ENCODE assay signal across 9 mouse cellular contexts in the genomic region with DNA sequence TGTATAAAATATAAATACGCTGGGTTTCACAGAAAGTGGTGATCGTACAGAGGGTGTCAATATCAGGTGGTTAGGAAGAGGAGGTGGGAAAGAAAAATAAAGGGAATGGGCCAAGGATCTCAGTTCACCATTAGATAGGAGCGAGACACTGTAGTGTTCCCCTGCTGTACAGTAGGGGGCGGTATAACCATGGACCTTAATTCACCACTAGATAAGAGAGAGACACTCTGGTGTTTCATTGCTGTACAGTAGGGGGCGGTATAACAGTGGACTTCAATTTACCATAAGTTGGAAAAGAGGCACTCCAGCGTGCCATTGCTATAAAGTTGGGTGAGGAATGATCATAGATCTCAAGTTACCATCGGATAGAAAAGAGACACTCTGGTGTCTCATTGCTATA.
DNase-seq lines count a peak whose midpoint lies in the region; ATAC-seq and TF ChIP-seq lines count a peak whose summit lies in the region.
"Had no signal": no experiment of that assay in that cellular context is flagged by ENCODE, and none has a peak within 500 bp of the region (broad histone marks: within the 10 kb centered on the region; RNA-seq: fewer than 3 reads in every experiment).

No protein-coding gene starts in this region.

- H3K9me3 ChIP-seq in heart, postnatal 0 days (replicated peaks; ENCODE audit: control insufficient read depth, low read length): no peaks in the 10 kb centered on the region
- H3K9me3 ChIP-seq in heart, embryonic 10.5 days: no peaks in the 10 kb centered on the region
- no peaks in the 10 kb centered on the region for H3K9me3 ChIP-seq in intestine, embryonic 14.5 days (ENCODE audit: control insufficient read depth, low read length)
- H3K9me3 ChIP-seq: hindbrain, embryonic 15.5 days had no signal

- TF ChIP-seq CTCF in heart, postnatal 0 days (IDR thresholded peaks at IDR 0.05; ENCODE audit: low read depth): peak; percentile 84

- H3K4me2 ChIP-seq in heart, postnatal 0 days (ENCODE audit: low read depth, low read length): no peak overlapping the region
- no peak overlapping the region for H3K4me2 ChIP-seq in intestine, embryonic 14.5 days (ENCODE audit: low read length)
- H3K4me2 ChIP-seq: hindbrain, embryonic 15.5 days had no signal

- TF ChIP-seq EP300 in heart, postnatal 0 days (IDR thresholded peaks at IDR 0.05; ENCODE audit: low read depth): no peak

- no peak overlapping the region for H3K9ac ChIP-seq in heart, postnatal 0 days (replicated peaks; ENCODE audit: low read depth, low read length)
- no peak overlapping the region for H3K9ac ChIP-seq in intestine, embryonic 14.5 days (ENCODE audit: low read length)
- H3K9ac ChIP-seq: hindbrain, embryonic 15.5 days had no signal

- DNase-seq in heart, postnatal 0 days (ENCODE audit: low spot score): peak; percentile 50
- DNase-seq in heart, embryonic 10.5 days (ENCODE audit: low spot score): no peak
- peak; percentile 27 to 84 for DNase-seq in adrenal gland, adult (ENCODE audit: inconsistent age in 2 of 2, low spot score in 1 of 2)
- peak; percentile 85 for DNase-seq in embryo, embryonic 10.5 days (ENCODE audit: low spot score)
- DNase-seq in intestine, embryonic 14.5 days (ENCODE audit: low spot score): no peak
- peak; percentile 24 for DNase-seq in left cerebral cortex, adult 11 months (ENCODE audit: low spot score)
- peak; percentile 18 for DNase-seq in naive thymus-derived CD4-positive, alpha-beta T cell, adult 2 months (ENCODE audit: low read depth)

- ATAC-seq in heart, postnatal 0 days (ENCODE audit: insufficient read depth, low read depth): no peak
- ATAC-seq in intestine, embryonic 14.5 days (replicated peaks; ENCODE audit: low FRiP score, low TSS enrichment, low read depth): peak; percentile 74
- no peak for ATAC-seq in activated CD4-positive, CD25-positive, alpha-beta regulatory T cell, adult 4 months

- H3K4me3 ChIP-seq in heart, postnatal 0 days (ENCODE audit: low read depth, low read length): no peak overlapping the region
- H3K4me3 ChIP-seq in heart, embryonic 10.5 days: no peak overlapping the region
- no peak overlapping the region for H3K4me3 ChIP-seq in intestine, embryonic 14.5 days (ENCODE audit: low read depth, low read length)
- H3K4me3 ChIP-seq: hindbrain, embryonic 15.5 days had no signal

- H3K27me3 ChIP-seq in heart, postnatal 0 days (ENCODE audit: control insufficient read depth, insufficient read depth, low read length): no peaks in the 10 kb centered on the region
- no peaks in the 10 kb centered on the region for H3K27me3 ChIP-seq in heart, embryonic 10.5 days (ENCODE audit: insufficient read depth, poor library complexity, severe bottlenecking)
- no peaks in the 10 kb centered on the region for H3K27me3 ChIP-seq in intestine, embryonic 14.5 days (replicated peaks; ENCODE audit: control insufficient read depth, insufficient read depth, low read length)
- H3K27me3 ChIP-seq: hindbrain, embryonic 15.5 days had no signal

- 44% methylated on average over 7 of the region's 7 CpGs for WGBS in heart, postnatal 0 days
- WGBS in heart, embryonic 10.5 days: 38% methylated on average over 7 of the region's 7 CpGs
- 38% methylated on average over 7 of the region's 7 CpGs for WGBS in intestine, embryonic 14.5 days

- no peaks in the 10 kb centered on the region for H3K36me3 ChIP-seq in heart, postnatal 0 days (replicated peaks; ENCODE audit: control insufficient read depth, insufficient read depth, low read length)
- no peaks in the 10 kb centered on the region for H3K36me3 ChIP-seq in heart, embryonic 10.5 days
- no peaks in the 10 kb centered on the region for H3K36me3 ChIP-seq in intestine, embryonic 14.5 days (ENCODE audit: control insufficient read depth, insufficient read depth, low read length)
- H3K36me3 ChIP-seq: hindbrain, embryonic 15.5 days had no signal

- H3K27ac ChIP-seq in heart, postnatal 0 days (ENCODE audit: low read depth): no peak overlapping the region
- H3K27ac ChIP-seq in heart, embryonic 10.5 days: no peak overlapping the region
- no peak overlapping the region for H3K27ac ChIP-seq in intestine, embryonic 14.5 days (ENCODE audit: low read depth)
- H3K27ac ChIP-seq: hindbrain, embryonic 15.5 days had no signal

- no peaks in the 10 kb centered on the region for H3K4me1 ChIP-seq in heart, postnatal 0 days (ENCODE audit: control insufficient read depth, insufficient read depth)
- H3K4me1 ChIP-seq in heart, embryonic 10.5 days: no peaks in the 10 kb centered on the region
- H3K4me1 ChIP-seq in intestine, embryonic 14.5 days (replicated peaks; ENCODE audit: control insufficient read depth, insufficient read depth, low read length): peaks cover 14% of the 10 kb centered on the region
- H3K4me1 ChIP-seq: hindbrain, embryonic 15.5 days had no signal

Comparison
In these comparisons a context has a peak if more than half of its experiments do, and no peak if none do; other contexts are left out.
1. DNase-seq: peak in heart, postnatal 0 days (single experiment), adrenal gland, adult (2 of 2), embryo, embryonic 10.5 days (single experiment), left cerebral cortex, adult 11 months (single experiment) and naive thymus-derived CD4-positive, alpha-beta T cell, adult 2 months (single experiment); none in heart, embryonic 10.5 days (single experiment) and intestine, embryonic 14.5 days (single experiment).